Mouse (Mus musculus): ENCODE data around the gene Ptma.

DNA sequence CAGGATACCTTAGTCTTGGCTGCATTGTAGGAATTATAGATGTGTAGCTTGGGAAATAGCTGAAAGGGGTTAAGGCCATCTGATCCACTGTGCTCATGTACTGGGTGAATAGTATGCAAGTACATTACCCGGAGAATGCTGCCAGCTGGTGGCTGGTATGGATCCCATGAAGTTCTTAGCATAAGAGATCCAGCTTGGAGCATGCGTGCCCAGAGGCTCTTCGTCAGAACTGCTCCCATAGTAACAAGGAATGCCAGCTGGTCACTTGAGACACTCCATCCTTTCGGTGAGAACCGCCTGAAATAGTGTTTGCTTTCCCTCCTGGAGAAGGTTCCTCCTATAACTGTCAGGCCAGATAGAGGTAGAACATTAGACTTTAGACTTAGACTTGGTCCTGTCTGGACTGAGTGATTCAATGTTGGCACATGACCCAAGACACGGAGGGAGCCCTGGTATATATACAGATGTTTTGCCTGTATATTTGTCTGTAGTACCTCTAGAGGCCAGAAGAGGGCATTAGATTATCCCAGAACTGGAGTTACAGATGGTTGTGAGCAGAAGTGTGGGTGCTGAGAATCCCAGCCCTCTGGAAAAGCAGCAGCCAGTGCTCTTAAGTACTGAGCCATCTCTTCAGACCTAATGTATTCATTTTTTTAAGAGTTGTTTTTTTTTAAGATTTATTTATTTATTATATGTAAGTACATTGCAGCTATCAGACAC, 7.0 kb downstream of the Ptma start:
- TF ChIP-seq CTCF (IDR thresholded peaks at IDR 0.05; ENCODE audit: borderline replicate concordance, insufficient read depth, low read length) = no peak
- no peak for TF ChIP-seq POLR2A (IDR thresholded peaks at IDR 0.05; ENCODE audit: low read depth, low read length)
